Mouse (Mus musculus): ENCODE measurements at regions not wholly inside any gene's neighbourhood (a gene's known extent, or its start where the extent isn't known, plus 50 kb on each side); places are given as distances from the start of the nearest gene placed in this dataset.
A peak's percentile ranks its signal among the peaks of the same experiment; 100 is the strongest.
"Not testable (repeated sequence)": the region's sequence is repeated elsewhere in the genome, so short reads cannot be mapped to it uniquely, and the experiment has no call there.

DNA sequence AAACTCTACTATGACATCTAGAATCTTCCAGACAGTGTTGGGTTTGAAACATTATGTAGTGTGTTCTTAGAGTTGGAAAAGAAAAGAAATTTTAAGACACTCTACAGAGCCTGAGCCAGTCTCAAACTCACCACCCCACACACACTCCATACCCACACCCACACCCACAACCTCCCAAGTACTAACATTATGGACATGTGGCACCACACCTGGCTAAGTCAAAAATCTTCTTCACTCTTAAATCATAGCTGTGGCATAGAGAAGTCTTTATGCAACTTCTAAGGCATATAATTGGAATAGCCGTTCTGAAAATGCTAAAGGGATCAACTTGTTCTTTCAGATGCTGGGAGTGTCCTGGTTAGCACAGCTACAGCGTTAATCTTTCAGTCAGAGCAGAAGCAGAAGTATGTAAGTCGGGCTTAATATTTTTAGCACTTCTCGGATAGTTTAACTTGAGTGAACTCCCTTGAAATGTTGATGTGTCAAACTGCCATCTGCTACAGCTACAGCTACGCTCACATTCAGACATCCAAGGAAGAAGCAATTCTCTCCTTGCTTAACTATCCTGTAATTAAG lies 68.6 kb upstream of the Creb1 start:
- Histone ChIP-seq H3K27me3 (ENCODE audit: control insufficient read depth, insufficient read depth, low read length) (no peaks in the 10 kb centered on the region), H3K36me3 (ENCODE audit: control insufficient read depth, insufficient read depth, low read length) (no peaks in the 10 kb centered on the region), H3K27ac (ENCODE audit: insufficient read depth, low read length) (no peak overlapping the region), H3K4me3 (ENCODE audit: extremely low read depth, insufficient read depth, insufficient read length) (no peak overlapping the region), H3K4me1 (ENCODE audit: control insufficient read depth, insufficient read depth, insufficient read length) (no peaks in the 10 kb centered on the region)
- 31% methylated on average over 5 of the region's 5 CpGs for WGBS
- no peak for DNase-seq (ENCODE audit: low read depth in 1 of 2, low spot score in 2 of 2)
- no peak for TF ChIP-seq CTCF (IDR thresholded peaks at IDR 0.05; ENCODE audit: extremely low read depth, insufficient read depth, insufficient read length, insufficient replicate concordance)
- TF ChIP-seq POLR2A (IDR thresholded peaks at IDR 0.05; ENCODE audit: low read depth, low read length) = no peak

DNA sequence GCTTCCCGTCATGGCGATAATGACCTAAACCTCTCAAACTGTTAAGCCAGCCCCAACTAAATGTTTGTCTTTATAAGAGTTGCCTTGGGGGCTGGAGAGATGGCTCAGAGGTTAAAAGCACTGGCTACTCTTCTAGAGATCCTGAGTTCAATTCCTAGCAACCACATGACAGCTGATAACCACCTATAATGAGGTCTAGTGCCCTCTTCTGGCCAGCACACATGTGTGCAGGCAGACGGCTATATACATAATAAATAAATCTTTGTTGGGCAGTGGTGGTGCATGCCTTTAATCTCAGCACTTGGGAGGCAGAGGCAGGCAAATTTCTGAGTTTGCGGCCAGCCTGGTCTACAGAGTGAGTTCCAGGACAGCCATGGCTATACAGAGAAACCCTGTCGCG lies 70.8 kb upstream of the Creb1 start:
- H3K4me3 ChIP-seq (ENCODE audit: extremely low read depth, insufficient read depth, insufficient read length); H3K4me1 ChIP-seq (ENCODE audit: control insufficient read depth, insufficient read depth, insufficient read length); H3K36me3 ChIP-seq (ENCODE audit: control insufficient read depth, insufficient read depth, low read length); H3K27ac ChIP-seq (ENCODE audit: insufficient read depth, low read length); H3K27me3 ChIP-seq (ENCODE audit: control insufficient read depth, insufficient read depth, low read length); DNase-seq (ENCODE audit: low read depth in 1 of 2, low spot score in 2 of 2): not testable (repeated sequence)
- WGBS = 95% methylated on average over 6 of the region's 6 CpGs
- TF ChIP-seq CTCF (IDR thresholded peaks at IDR 0.05; ENCODE audit: extremely low read depth, insufficient read depth, insufficient read length, insufficient replicate concordance) = peak; percentile 1; the same call in 1 of the 2 replicates

DNA sequence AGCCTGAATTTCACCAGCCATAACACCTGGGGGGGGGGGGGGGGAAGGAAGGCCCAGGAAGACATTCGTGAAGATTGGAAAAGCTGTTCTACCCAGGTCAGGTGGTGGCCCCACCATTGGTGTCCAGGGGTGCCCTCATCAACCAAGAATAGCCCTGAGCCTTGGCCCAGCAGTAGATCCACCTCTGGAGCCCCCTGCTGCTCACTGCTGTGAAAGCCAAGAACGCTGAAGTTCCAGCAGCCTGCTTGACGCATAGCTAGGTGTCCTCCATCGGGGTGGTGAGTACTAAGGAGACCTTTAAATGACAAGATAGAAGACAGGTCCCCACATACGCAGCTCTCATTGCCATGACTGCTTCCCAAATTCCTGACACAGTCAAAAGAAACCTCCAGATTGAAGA lies 74.6 kb upstream of the Creb1 start:
- H3K4me3 ChIP-seq (ENCODE audit: extremely low read depth, insufficient read depth, insufficient read length) = no peak overlapping the region
- H3K27me3 ChIP-seq (ENCODE audit: control insufficient read depth, insufficient read depth, low read length) = no peaks in the 10 kb centered on the region
- no peaks in the 10 kb centered on the region for H3K36me3 ChIP-seq (ENCODE audit: control insufficient read depth, insufficient read depth, low read length)
- H3K27ac ChIP-seq (ENCODE audit: insufficient read depth, low read length) = no peak overlapping the region
- DNase-seq (ENCODE audit: low read depth in 1 of 2, low spot score in 2 of 2) = no peak
- H3K4me1 ChIP-seq (ENCODE audit: control insufficient read depth, insufficient read depth, insufficient read length) = no peaks in the 10 kb centered on the region
- TF ChIP-seq POLR2A (IDR thresholded peaks at IDR 0.05; ENCODE audit: low read depth, low read length) = no peak
- no peak for TF ChIP-seq CTCF (IDR thresholded peaks at IDR 0.05; ENCODE audit: extremely low read depth, insufficient read depth, insufficient read length, insufficient replicate concordance)
- 80% methylated on average over 5 of the region's 5 CpGs for WGBS

DNA sequence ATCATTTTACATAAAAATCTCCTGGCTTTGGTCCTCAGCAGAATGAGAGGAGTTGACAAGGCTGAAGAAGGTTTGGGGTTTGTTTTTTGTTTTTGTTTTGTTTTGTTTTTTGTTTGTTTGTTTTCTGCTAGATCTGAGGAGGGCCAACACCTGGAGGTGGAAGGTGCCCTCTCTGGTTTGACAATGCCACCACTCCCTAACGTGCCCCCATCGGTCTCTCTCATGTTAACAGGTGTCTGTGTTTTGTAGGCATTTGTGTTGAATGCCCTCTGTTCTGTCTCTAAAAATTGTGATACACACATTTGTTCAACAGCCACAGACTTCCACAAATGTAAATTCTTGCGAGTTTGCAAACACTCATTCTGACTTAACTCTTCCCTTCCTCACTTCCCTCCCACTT lies 83.3 kb upstream of the Creb1 start:
- TF ChIP-seq CTCF (IDR thresholded peaks at IDR 0.05; ENCODE audit: extremely low read depth, insufficient read depth, insufficient read length, insufficient replicate concordance) = no peak
- DNase-seq (ENCODE audit: low read depth in 1 of 2, low spot score in 2 of 2) = no peak
- Histone ChIP-seq H3K27ac (ENCODE audit: insufficient read depth, low read length) (no peak overlapping the region), H3K27me3 (ENCODE audit: control insufficient read depth, insufficient read depth, low read length) (no peaks in the 10 kb centered on the region), H3K4me3 (ENCODE audit: extremely low read depth, insufficient read depth, insufficient read length) (no peak overlapping the region), H3K4me1 (ENCODE audit: control insufficient read depth, insufficient read depth, insufficient read length) (peaks cover 2% of the 10 kb centered on the region; the same call in 1 of the 2 replicates), H3K36me3 (ENCODE audit: control insufficient read depth, insufficient read depth, low read length) (no peaks in the 10 kb centered on the region)
- WGBS = 62% methylated on average over 3 of the region's 3 CpGs

DNA sequence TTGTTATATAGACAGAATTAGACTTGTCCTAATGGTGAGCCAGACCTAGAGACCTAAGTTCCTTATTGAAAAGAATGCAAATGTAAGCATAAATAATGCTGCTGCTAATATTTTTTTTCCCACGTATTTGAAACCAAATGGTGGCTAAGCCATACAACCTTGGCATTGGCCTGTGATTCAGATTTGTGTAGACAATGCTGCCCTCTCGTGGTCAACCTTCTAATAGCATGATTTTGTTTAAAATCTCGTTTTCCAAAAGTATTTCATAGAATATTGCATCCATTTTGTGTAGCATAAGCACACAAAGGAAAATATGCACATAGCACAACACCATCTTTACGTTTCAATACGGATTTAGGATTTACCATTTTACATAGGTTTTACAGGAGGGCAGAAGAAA lies 84.4 kb upstream of the Creb1 start:
- peaks cover 2% of the 10 kb centered on the region; the same call in 1 of the 2 replicates for H3K4me1 ChIP-seq (ENCODE audit: control insufficient read depth, insufficient read depth, insufficient read length)
- no peaks in the 10 kb centered on the region for H3K36me3 ChIP-seq (ENCODE audit: control insufficient read depth, insufficient read depth, low read length)
- peak; percentile 42 to 45 for DNase-seq (ENCODE audit: low read depth in 1 of 2, low spot score in 2 of 2)
- WGBS = 1% methylated on average over 5 of the region's 5 CpGs
- no peak overlapping the region for H3K4me3 ChIP-seq (ENCODE audit: extremely low read depth, insufficient read depth, insufficient read length)
- H3K27me3 ChIP-seq (ENCODE audit: control insufficient read depth, insufficient read depth, low read length) = no peaks in the 10 kb centered on the region
- H3K27ac ChIP-seq (ENCODE audit: insufficient read depth, low read length) = no peak overlapping the region
- TF ChIP-seq CTCF (IDR thresholded peaks at IDR 0.05; ENCODE audit: extremely low read depth, insufficient read depth, insufficient read length, insufficient replicate concordance) = peak; percentile 16; the same call in 1 of the 2 replicates
- TF ChIP-seq POLR2A (IDR thresholded peaks at IDR 0.05; ENCODE audit: low read depth, low read length) = no peak

DNA sequence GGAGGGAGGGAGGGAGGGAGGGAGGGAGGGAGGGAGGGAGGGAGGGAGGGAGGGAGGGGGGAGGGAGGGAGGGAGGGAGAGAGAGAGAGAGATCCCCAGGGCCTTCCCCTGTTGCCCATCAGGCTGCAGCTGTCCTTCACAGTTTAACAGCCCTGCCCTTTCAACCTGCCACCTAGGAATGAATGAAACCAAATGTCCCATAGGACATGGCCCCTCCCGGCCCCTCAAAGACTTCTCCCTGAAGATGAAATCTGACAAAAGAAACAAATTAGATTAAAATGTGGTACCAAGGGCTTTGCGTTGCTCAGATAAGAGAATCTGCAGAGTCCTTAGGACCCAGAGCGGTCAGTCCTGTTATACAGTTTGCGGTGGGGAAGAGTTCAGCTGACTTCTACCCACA lies 86.0 kb upstream of the Creb1 start:
- TF ChIP-seq CTCF (IDR thresholded peaks at IDR 0.05; ENCODE audit: extremely low read depth, insufficient read depth, insufficient read length, insufficient replicate concordance) (no peak), POLR2A (IDR thresholded peaks at IDR 0.05; ENCODE audit: low read depth, low read length) (no peak)
- WGBS = 81% methylated on average over 4 of the region's 4 CpGs
- H3K27me3 ChIP-seq (ENCODE audit: control insufficient read depth, insufficient read depth, low read length) = no peaks in the 10 kb centered on the region

DNA sequence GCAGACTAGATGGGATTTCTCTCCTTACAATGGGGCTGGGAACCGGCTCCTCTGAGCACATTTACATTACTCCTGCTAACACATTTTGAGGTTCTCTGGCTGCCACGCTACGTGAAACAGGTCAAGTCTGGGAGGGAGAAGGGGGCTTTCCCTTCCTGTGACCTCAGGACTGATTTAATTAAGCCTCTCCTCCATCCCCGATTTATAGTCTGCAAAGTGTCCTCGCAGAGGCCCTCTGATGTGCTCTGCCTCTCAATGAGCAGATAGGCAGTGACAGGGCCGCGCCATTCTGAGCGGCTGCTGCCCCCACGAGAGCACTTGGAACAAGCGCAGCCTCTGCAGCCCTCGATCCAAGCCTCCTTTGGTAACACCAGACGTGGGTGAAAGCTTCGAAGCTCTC lies 86.5 kb upstream of the Creb1 start:
- H3K27me3 ChIP-seq (ENCODE audit: control insufficient read depth, insufficient read depth, low read length) = no peaks in the 10 kb centered on the region
- H3K36me3 ChIP-seq (ENCODE audit: control insufficient read depth, insufficient read depth, low read length) = no peaks in the 10 kb centered on the region
- 26% methylated on average over 13 of the region's 13 CpGs for WGBS
- DNase-seq (ENCODE audit: low read depth in 1 of 2, low spot score in 2 of 2) = peak in 1 of 2 experiments; percentile 45
- TF ChIP-seq POLR2A (IDR thresholded peaks at IDR 0.05; ENCODE audit: low read depth, low read length) = no peak
- TF ChIP-seq CTCF (IDR thresholded peaks at IDR 0.05; ENCODE audit: extremely low read depth, insufficient read depth, insufficient read length, insufficient replicate concordance) = peak; percentile 61; the same call in 1 of the 2 replicates
- H3K4me1 ChIP-seq (ENCODE audit: control insufficient read depth, insufficient read depth, insufficient read length) = peaks cover 2% of the 10 kb centered on the region; the same call in 1 of the 2 replicates
- no peak overlapping the region for H3K4me3 ChIP-seq (ENCODE audit: extremely low read depth, insufficient read depth, insufficient read length)
- no peak overlapping the region for H3K27ac ChIP-seq (ENCODE audit: insufficient read depth, low read length)

More for the DNA sequence above, 86.0 kb upstream of the Creb1 start:
- no peak for DNase-seq (ENCODE audit: low read depth in 1 of 2, low spot score in 2 of 2)
- Histone ChIP-seq H3K36me3 (ENCODE audit: control insufficient read depth, insufficient read depth, low read length) (no peaks in the 10 kb centered on the region), H3K4me3 (ENCODE audit: extremely low read depth, insufficient read depth, insufficient read length) (no peak overlapping the region), H3K4me1 (ENCODE audit: control insufficient read depth, insufficient read depth, insufficient read length) (peaks cover 2% of the 10 kb centered on the region; the same call in 1 of the 2 replicates), H3K27ac (ENCODE audit: insufficient read depth, low read length) (no peak overlapping the region)

All from spleen, adult 2 months (tissue).